ENCODE assay signal across 34 mouse cellular contexts in genomic region chr9:21867726-21868125, GRCm38 (mm10). TPM values are rescaled to one million over a fixed set of nuclear protein-coding genes. Genes with fewer than 3 reads are reported as not detected.
DNase-seq lines count a peak whose midpoint lies in the region; ATAC-seq and TF ChIP-seq lines count a peak whose summit lies in the region.
"Had no signal": no experiment of that assay in that cellular context is flagged by ENCODE, and none has a peak within 500 bp of the region (broad histone marks: within the 10 kb centered on the region; RNA-seq: fewer than 3 reads in every experiment).

No protein-coding gene starts in this region.

- intact Hi-C loops in heart, adult 2 months (cut with DNase I) = loop anchor here (2.0 kb wide), 1 partner anchor 265 kb away; no protein-coding TSS in a partner anchor

- 83% methylated on average over 3 of the region's 3 CpGs for WGBS in heart, adult 2 months
- WGBS in midbrain, postnatal 0 days = 81% methylated on average over 3 of the region's 3 CpGs

- no peak for DNase-seq in heart, adult 2 months
- DNase-seq in heart, adult 11 months = no peak
- peak; percentile 5 for DNase-seq in urinary bladder, postnatal 10 days (ENCODE audit: low spot score)
- no peak for DNase-seq in urinary bladder, postnatal 4 days (ENCODE audit: low spot score in 2 of 2)
- DNase-seq in adrenal gland, postnatal 36 days = peak; percentile 50 to 64
- no peak for DNase-seq in midbrain, postnatal 0 days (ENCODE audit: low spot score)
- DNase-seq in gastrocnemius, postnatal 25 days = no peak
- DNase-seq: cerebellum, adult 11 months; cerebellum, adult 9-10 months; cerebellum, postnatal 36 days; gastrocnemius, postnatal 36 days; heart, postnatal 36 days; kidney, adult 9 months; kidney, postnatal 36 days; liver, postnatal 0 days; spleen, adult 18-20 months; thymus, adult 18-20 months; thymus, postnatal 25 days had no signal

- no peak overlapping the region for H3K9ac ChIP-seq in heart, adult 2 months (ENCODE audit: low read depth, low read length)
- H3K9ac ChIP-seq in midbrain, postnatal 0 days (replicated peaks; ENCODE audit: low read length, poor library complexity, severe bottlenecking) = no peak overlapping the region
- H3K9ac ChIP-seq: forebrain, embryonic 13.5 days; heart, embryonic 15.5 days; hindbrain, embryonic 12.5 days; intestine, embryonic 15.5 days; liver, embryonic 12.5 days; liver, postnatal 0 days; midbrain, embryonic 13.5 days had no signal

- no peak for TF ChIP-seq CTCF in heart, adult 2 months (IDR thresholded peaks at IDR 0.05)
- TF ChIP-seq CTCF in midbrain, postnatal 0 days (IDR thresholded peaks at IDR 0.05) = no peak

- peaks cover 6% of the 10 kb centered on the region for H3K4me1 ChIP-seq in heart, adult 2 months (ENCODE audit: control insufficient read depth, insufficient read depth, low read length)
- H3K4me1 ChIP-seq in midbrain, postnatal 0 days (ENCODE audit: insufficient read depth, low read length) = no peaks in the 10 kb centered on the region
- H3K4me1 ChIP-seq: forebrain, embryonic 13.5 days; hindbrain, embryonic 12.5 days; intestine, embryonic 15.5 days; liver, embryonic 12.5 days; midbrain, embryonic 13.5 days had no signal

- H3K27ac ChIP-seq in heart, adult 2 months = peak overlapping the region; percentile 18
- H3K27ac ChIP-seq in midbrain, postnatal 0 days (ENCODE audit: low read depth, low read length) = no peak overlapping the region
- H3K27ac ChIP-seq: forebrain, embryonic 13.5 days; heart, embryonic 15.5 days; hindbrain, embryonic 12.5 days; hindbrain, postnatal 0 days; intestine, embryonic 15.5 days; left cerebral cortex, adult 2 months; liver, embryonic 12.5 days; midbrain, embryonic 13.5 days; stomach, postnatal 0 days had no signal

- no peak for TF ChIP-seq EP300 in heart, adult 2 months (IDR thresholded peaks at IDR 0.05; ENCODE audit: insufficient read depth, low read depth, low read length)

- H3K27me3 ChIP-seq in heart, adult 2 months (ENCODE audit: control insufficient read depth, insufficient read depth, low read length) = no peaks in the 10 kb centered on the region
- H3K27me3 ChIP-seq in midbrain, postnatal 0 days (ENCODE audit: insufficient read depth, low read length) = no peaks in the 10 kb centered on the region
- H3K27me3 ChIP-seq: forebrain, embryonic 13.5 days; heart, embryonic 15.5 days; intestine, embryonic 15.5 days; midbrain, embryonic 13.5 days had no signal

- H3K36me3 ChIP-seq in heart, adult 2 months (ENCODE audit: control insufficient read depth, insufficient read depth, low read length) = no peaks in the 10 kb centered on the region
- no peaks in the 10 kb centered on the region for H3K36me3 ChIP-seq in midbrain, postnatal 0 days (ENCODE audit: insufficient read depth, low read length)
- H3K36me3 ChIP-seq: heart, embryonic 15.5 days; hindbrain, embryonic 12.5 days; intestine, embryonic 15.5 days; liver, embryonic 12.5 days; midbrain, embryonic 13.5 days had no signal

- no peaks in the 10 kb centered on the region for H3K9me3 ChIP-seq in midbrain, postnatal 0 days (ENCODE audit: low read length)
- H3K9me3 ChIP-seq: forebrain, embryonic 13.5 days; heart, embryonic 15.5 days; hindbrain, embryonic 12.5 days; intestine, embryonic 15.5 days; liver, embryonic 12.5 days; midbrain, embryonic 13.5 days had no signal

- TF ChIP-seq POLR2A in heart, adult 2 months (IDR thresholded peaks at IDR 0.05; ENCODE audit: insufficient read depth, low read depth, low read length) = no peak

- no peaks in the 10 kb centered on the region for H3K79me2 ChIP-seq in heart, adult 2 months (replicated peaks; ENCODE audit: control insufficient read depth, insufficient read depth, low read length)

- H3K4me2 ChIP-seq in midbrain, postnatal 0 days (ENCODE audit: low read depth, low read length, poor library complexity, severe bottlenecking) = no peak overlapping the region
- H3K4me2 ChIP-seq: forebrain, embryonic 13.5 days; heart, embryonic 15.5 days; hindbrain, embryonic 12.5 days; intestine, embryonic 15.5 days; liver, embryonic 12.5 days; midbrain, embryonic 13.5 days had no signal

- H3K4me3 ChIP-seq in heart, adult 2 months = no peak overlapping the region
- no peak overlapping the region for H3K4me3 ChIP-seq in midbrain, postnatal 0 days (ENCODE audit: low read depth, low read length)
- H3K4me3 ChIP-seq: forebrain, embryonic 13.5 days; heart, embryonic 15.5 days; hindbrain, embryonic 12.5 days; intestine, embryonic 15.5 days; layer of hippocampus, adult 2 months; left cerebral cortex, adult 2 months; liver, embryonic 12.5 days; megakaryocyte, embryonic 14.5 days; midbrain, embryonic 13.5 days had no signal

- ATAC-seq in midbrain, postnatal 0 days (ENCODE audit: low FRiP score) = no peak
- ATAC-seq: CD4-positive, CD25-positive, alpha-beta regulatory T cell, adult 4 months; forebrain, embryonic 13.5 days; hindbrain, postnatal 0 days; intestine, embryonic 15.5 days; liver, embryonic 12.5 days; liver, postnatal 0 days; midbrain, embryonic 13.5 days had no signal

RNA-seq across cellular contexts. Expression of gene Dock6, which starts 15.3 kb away (rescaled TPM):
- total RNA-seq in heart, adult 2 months (2021) = 10 to 100 TPM; 25.9 to 33.8 TPM
- polyA plus RNA-seq in heart, adult 2 months (2012; rRNA removed) = 87.9 and 92.7 TPM in 2 replicates
- total RNA-seq in adrenal gland, postnatal 36 days (2021) = 10 to 100 TPM; 31.2 to 40.7 TPM
- total RNA-seq in midbrain, postnatal 0 days (2014; rRNA removed) = 18.0 and 18.8 TPM in 2 replicates
- 10.3 and 11.3 TPM in 2 replicates for polyA plus RNA-seq in midbrain, postnatal 0 days (2015; fragmentation: Nextera tagmentation; extraction: Ambion mirVana)
- total RNA-seq in gastrocnemius, postnatal 25 days (2021) = 10 to 100 TPM; 10.7 to 14.7 TPM

RNA-seq across cellular contexts. Expression of gene Angptl8, which starts 32.4 kb away (rescaled TPM):
- not detected for total RNA-seq in heart, adult 2 months (2021)
- 0.41 and 2.4 TPM in 2 replicates for polyA plus RNA-seq in heart, adult 2 months (2012; rRNA removed)
- total RNA-seq in adrenal gland, postnatal 36 days (2021) = 1 to 10 TPM; 7.5 to 8.7 TPM
- not detected in 2 replicates for total RNA-seq in midbrain, postnatal 0 days (2014; rRNA removed)
- 0.20 and 0.48 TPM in 2 replicates for polyA plus RNA-seq in midbrain, postnatal 0 days (2015; fragmentation: Nextera tagmentation; extraction: Ambion mirVana)
- total RNA-seq in gastrocnemius, postnatal 25 days (2021) = under 1 TPM in 1 of 2 experiments, not detected in 1; 0.43 TPM
- total RNA-seq: gastrocnemius, postnatal 36 days; heart, postnatal 36 days; hindbrain, postnatal 0 days; layer of hippocampus, adult 2 months; layer of hippocampus, postnatal 14 days; left cerebral cortex, adult 2 months; left cerebral cortex, postnatal 25 days; monocyte, adult 5-6 weeks had no signal
- polyA plus RNA-seq: CD4-positive, CD25-positive, alpha-beta regulatory T cell, adult 4 months; embryonic facial prominence, embryonic 11.5 days; forebrain, embryonic 13.5 days had no signal

RNA-seq across cellular contexts. Expression of gene Rab3d, which starts 50.3 kb away (rescaled TPM):
- 10 to 100 TPM; 12.4 to 13.5 TPM for total RNA-seq in heart, adult 2 months (2021)
- 22.8 and 27.6 TPM in 2 replicates for polyA plus RNA-seq in heart, adult 2 months (2012; rRNA removed)
- 10 to 100 TPM; 28.5 to 58.8 TPM for total RNA-seq in adrenal gland, postnatal 36 days (2021)
- 15.9 and 26.0 TPM in 2 replicates for total RNA-seq in midbrain, postnatal 0 days (2014; rRNA removed)
- 17.4 and 18.1 TPM in 2 replicates for polyA plus RNA-seq in midbrain, postnatal 0 days (2015; fragmentation: Nextera tagmentation; extraction: Ambion mirVana)
- total RNA-seq in gastrocnemius, postnatal 25 days (2021) = 1 to 10 TPM; 3.4 to 6.0 TPM

RNA-seq across cellular contexts. Expression of gene Ccdc159, which starts 59.5 kb away (rescaled TPM):
- 1 to 10 TPM; 3.0 to 3.4 TPM for total RNA-seq in heart, adult 2 months (2021)
- 4.9 and 6.6 TPM in 2 replicates for polyA plus RNA-seq in heart, adult 2 months (2012; rRNA removed)
- 1 to 10 TPM; 9.4 to 9.7 TPM for total RNA-seq in adrenal gland, postnatal 36 days (2021)
- 6.6 and 12.2 TPM in 2 replicates for total RNA-seq in midbrain, postnatal 0 days (2014; rRNA removed)
- polyA plus RNA-seq in midbrain, postnatal 0 days (2015; fragmentation: Nextera tagmentation; extraction: Ambion mirVana) = 4.7 and 5.2 TPM in 2 replicates
- total RNA-seq in gastrocnemius, postnatal 25 days (2021) = under 1 TPM; 0.38 to 0.51 TPM
- total RNA-seq: monocyte, adult 5-6 weeks had no signal

RNA-seq across cellular contexts. Expression of gene Tmem205, which starts 59.6 kb away (rescaled TPM):
- 10 to 100 TPM; 65.5 to 71.8 TPM for total RNA-seq in heart, adult 2 months (2021)
- 96.1 and 129 TPM in 2 replicates for polyA plus RNA-seq in heart, adult 2 months (2012; rRNA removed)
- 100 to 1,000 TPM; 318 to 566 TPM for total RNA-seq in adrenal gland, postnatal 36 days (2021)
- 32.1 and 50.9 TPM in 2 replicates for total RNA-seq in midbrain, postnatal 0 days (2014; rRNA removed)
- 44.2 and 50.1 TPM in 2 replicates for polyA plus RNA-seq in midbrain, postnatal 0 days (2015; fragmentation: Nextera tagmentation; extraction: Ambion mirVana)
- total RNA-seq in gastrocnemius, postnatal 25 days (2021) = 10 to 100 TPM in 1 of 2 experiments, 1 to 10 TPM in 1; 8.6 to 14.6 TPM

Comparison
In these comparisons a context has a peak if more than half of its experiments do, and no peak if none do; other contexts are left out.
1. DNase-seq: peak in urinary bladder, postnatal 10 days (single experiment) and adrenal gland, postnatal 36 days (2 of 2); none in heart, adult 2 months (0 of 2), heart, adult 11 months (single experiment), urinary bladder, postnatal 4 days (0 of 2), midbrain, postnatal 0 days (single experiment) and gastrocnemius, postnatal 25 days (single experiment).